Mouse (Mus musculus) ES-E14 (cell line): ENCODE measurements around the gene Cela2a. TPM values are rescaled to one million over a fixed set of nuclear protein-coding genes. Genes with fewer than 3 reads are reported as not detected.
A peak's percentile ranks its signal among the peaks of the same experiment; 100 is the strongest.

Source experiments
- DNase-seq: peaks from one replicate; pipeline ENCODE4 v3.0.0-alpha.2; 2013; ENCODE audit warnings: low read depth, low spot score
- H3K27ac ChIP-seq: 2 replicates; pipeline ENCODE4 v1.5.1; 2012; ENCODE audit warnings: low read depth, mild to moderate bottlenecking, low read length, moderate library complexity, mixed read lengths; ENCODE audit not compliant: poor library complexity, insufficient read depth, severe bottlenecking
- H3K36me3 ChIP-seq: 2 replicates; pipeline ENCODE4 v1.6.1; 2012; ENCODE audit warnings: mild to moderate bottlenecking, low read length, moderate library complexity, mixed read lengths; ENCODE audit not compliant: control insufficient read depth, poor library complexity, insufficient read depth, severe bottlenecking
- H3K4me1 ChIP-seq, 2 experiments: fragments of 150-350 bp in 1 of 2; sonication (generic) in 1 of 2; 2 replicates each; pipeline ENCODE4 v1.6.1; 2012; ENCODE audit warnings: low read length in 2 of 2, mild to moderate bottlenecking in 1 of 2, mixed read lengths in 1 of 2; ENCODE audit not compliant: control insufficient read depth in 2 of 2, insufficient read depth in 2 of 2, poor library complexity in 1 of 2
- H3K4me3 ChIP-seq, 2 experiments: fragments of 150-350 bp in 1 of 2; sonication (generic) in 1 of 2; 2 replicates each; pipeline ENCODE4 v1.5.1; 2012; ENCODE audit warnings: low read length in 2 of 2, low read depth in 1 of 2, mild to moderate bottlenecking in 1 of 2, mixed read lengths in 1 of 2; ENCODE audit not compliant: insufficient read depth in 1 of 2, poor library complexity in 1 of 2, severe bottlenecking in 1 of 2
- H3K9ac ChIP-seq: 2 replicates; pipeline ENCODE4 v1.6.1; 2012; ENCODE audit warnings: low read depth, mild to moderate bottlenecking, low read length, mixed read lengths; ENCODE audit not compliant: poor library complexity, insufficient read depth, severe bottlenecking
- H3K9me3 ChIP-seq: fragments of 150-350 bp; sonication (generic); 2 replicates; pipeline ENCODE4 v1.6.1; 2012; ENCODE audit warnings: low read depth, mild to moderate bottlenecking, low read length; ENCODE audit not compliant: control insufficient read depth, insufficient read depth
- CHD2 ChIP-seq: IDR thresholded peaks from 2 replicates; pipeline ENCODE4 v1.6.1; 2014; ENCODE audit warnings: mild to moderate bottlenecking, low read depth, low read length, inconsistent platforms
- HCFC1 ChIP-seq: IDR thresholded peaks from 2 replicates; pipeline ENCODE4 v1.6.1; 2012; ENCODE audit warnings: low read length, inconsistent platforms, borderline replicate concordance; ENCODE audit not compliant: insufficient read depth
- MAFK ChIP-seq: IDR thresholded peaks from 2 replicates; pipeline ENCODE4 v1.6.1; 2014; ENCODE audit warnings: mild to moderate bottlenecking, low read depth, low read length, inconsistent platforms; ENCODE audit not compliant: insufficient read depth
- ZC3H11A ChIP-seq: IDR thresholded peaks from 2 replicates; pipeline ENCODE4 v1.6.1; 2012; ENCODE audit warnings: low read depth, mild to moderate bottlenecking, inconsistent platforms, low read length, borderline replicate concordance
- ZNF384 ChIP-seq: IDR thresholded peaks from 2 replicates; pipeline ENCODE4 v1.6.1; 2012; ENCODE audit warnings: low read depth, low read length, inconsistent platforms
- in situ Hi-C, 2 experiments: fragments of 600-800 bp; cut with MboI; formaldehyde crosslinking; loops; one replicate each; pipeline ENCODE4 v1.15.1; 2025; ENCODE audit warnings: low sequenced_read_pairs in 2 of 2, inconsistent platforms in 1 of 2; ENCODE audit not compliant: unreplicated experiment in 2 of 2
- total RNA-seq: library from RNA; depleted of rRNA; stranded (reverse); fragments of 300-350 nt; gene quantifications from 2 replicates; pipeline ENCODE4 v1.2.3, GENCODE M21; 2012

Cela2a gene
- total RNA-seq, 1 experiment: 8.2 TPM

- TF ChIP-seq ZC3H11A (no peak), MAFK (no peak), HCFC1 (no peak), CHD2 (no peak), ZNF384 (no peak)
- no peak for DNase-seq
- in situ Hi-C loops: no loop called here
- no peak overlapping the region for H3K4me3 ChIP-seq
- no peaks in the 10 kb centered on the region for H3K9me3 ChIP-seq
- no peak overlapping the region for H3K27ac ChIP-seq
- H3K36me3 ChIP-seq: no peaks in the 10 kb centered on the region
- peaks cover 3 to 16% of the 10 kb centered on the region in 2 experiments; a peak in 1 of 4 replicates for H3K4me1 ChIP-seq
- H3K9ac ChIP-seq: no peak overlapping the region
Measured at GRCm38 (mm10) chr4:141869436-141870215, 43.7 kb upstream of the Cela2a start.

- H3K27ac ChIP-seq: no peak overlapping the region
- TF ChIP-seq HCFC1: no peak
- no peak for TF ChIP-seq ZNF384
- no peak for TF ChIP-seq CHD2
- no peak for TF ChIP-seq MAFK
- no peak for TF ChIP-seq ZC3H11A
- H3K4me1 ChIP-seq: peaks cover 3 to 13% of the 10 kb centered on the region in 2 experiments; a peak in 1 of 4 replicates
- H3K4me3 ChIP-seq: no peak overlapping the region
- DNase-seq: no peak
- no peak overlapping the region for H3K9ac ChIP-seq
- no peaks in the 10 kb centered on the region for H3K9me3 ChIP-seq
- no peaks in the 10 kb centered on the region; the same call in 1 of the 2 replicates for H3K36me3 ChIP-seq
- in situ Hi-C loops: no loop called here
Measured at GRCm38 (mm10) chr4:141868051-141868450, 42.1 kb upstream of the Cela2a start.

DNA sequence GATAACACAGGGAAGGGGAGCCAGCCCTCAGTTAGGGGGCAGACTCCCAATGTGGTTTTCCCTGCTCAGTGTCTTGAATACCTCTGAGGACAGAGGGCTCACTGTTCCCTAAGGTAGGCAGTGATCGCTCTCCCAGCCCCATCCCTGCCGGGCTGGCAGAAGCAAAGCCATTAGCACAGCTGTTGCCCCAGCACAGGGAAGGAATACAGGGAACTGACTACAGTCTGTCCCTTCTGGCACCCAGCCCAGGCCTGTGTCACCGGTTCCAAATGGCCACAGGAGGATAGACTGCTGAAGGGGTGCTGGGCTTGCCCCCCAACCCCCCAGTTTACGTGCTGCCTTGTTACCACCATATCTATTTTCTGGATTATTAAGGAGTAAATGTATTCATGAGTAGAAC lies 41.5 kb upstream of the Cela2a start:
- H3K4me3 ChIP-seq: no peak overlapping the region
- in situ Hi-C loops: no loop called here
- TF ChIP-seq HCFC1: no peak
- DNase-seq: no peak
- no peaks in the 10 kb centered on the region; the same call in 1 of the 2 replicates for H3K36me3 ChIP-seq
- no peak overlapping the region for H3K9ac ChIP-seq
- H3K27ac ChIP-seq: no peak overlapping the region
- H3K4me1 ChIP-seq: peaks cover 2 to 13% of the 10 kb centered on the region in 2 experiments; a peak in 1 of 4 replicates
- no peaks in the 10 kb centered on the region for H3K9me3 ChIP-seq

GRCm38 (mm10) chr4:141866933-141867490 lies 41.1 kb upstream of the Cela2a start:
- Histone ChIP-seq H3K9me3 (no peaks in the 10 kb centered on the region), H3K4me1 (peaks cover 2 to 11% of the 10 kb centered on the region in 2 experiments; a peak in 1 of 4 replicates), H3K36me3 (no peaks in the 10 kb centered on the region; the same call in 1 of the 2 replicates), H3K27ac (no peak overlapping the region), H3K9ac (no peak overlapping the region), H3K4me3 (no peak overlapping the region)
- in situ Hi-C loops: no loop called here
- no peak for DNase-seq
- no peak for TF ChIP-seq CHD2
- peak; percentile 88 for TF ChIP-seq ZNF384

DNA sequence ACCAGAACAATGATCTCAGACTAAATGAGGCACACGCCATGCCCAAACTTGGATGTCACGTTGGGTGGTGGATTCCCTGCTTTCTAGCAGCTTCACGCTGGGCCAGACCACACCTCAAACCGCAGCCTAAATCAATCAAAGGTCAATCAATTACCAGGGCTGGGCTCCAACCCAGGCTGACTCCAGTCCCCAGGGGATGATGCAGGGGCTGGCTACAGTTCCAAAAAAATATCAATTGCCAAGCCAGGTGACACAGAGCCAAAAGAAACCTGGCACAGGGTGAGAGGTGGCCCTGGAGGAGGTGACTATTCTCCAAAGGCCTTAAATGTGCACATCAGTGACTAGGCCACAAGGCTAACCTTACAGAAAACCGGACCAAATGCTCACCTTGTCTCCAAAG lies 39.6 kb upstream of the Cela2a start:
- TF ChIP-seq ZNF384 (no peak), CHD2 (no peak), HCFC1 (no peak), ZC3H11A (no peak), MAFK (no peak)
- DNase-seq: no peak
- no peaks in the 10 kb centered on the region for H3K9me3 ChIP-seq
- no peaks in the 10 kb centered on the region; the same call in 1 of the 2 replicates for H3K36me3 ChIP-seq
- in situ Hi-C loops: no loop called here
- no peak overlapping the region for H3K27ac ChIP-seq
- H3K4me3 ChIP-seq: no peak overlapping the region
- peaks cover 2 to 11% of the 10 kb centered on the region in 2 experiments; a peak in 1 of 4 replicates for H3K4me1 ChIP-seq
- H3K9ac ChIP-seq: no peak overlapping the region
